Mouse (Mus musculus) MEL (cell line): ENCODE results near the gene Cdc42ep3.
A peak's percentile ranks its signal among the peaks of the same experiment; 100 is the strongest.

ENCODE experiments used
- CTCF ChIP-seq, 3 experiments: IDR thresholded peaks in 2 of 3; conservative IDR thresholded peaks in 1 of 3; 2 replicates each; pipeline ENCODE4 v1.5.1; 2011 to 2012; ENCODE audit warnings: low read length in 3 of 3, low read depth in 2 of 3, mild to moderate bottlenecking in 2 of 3, improper control_type of control experiment in 1 of 3, inconsistent platforms in 1 of 3, mixed read lengths in 1 of 3, moderate library complexity in 1 of 3; ENCODE audit not compliant: control insufficient read depth in 1 of 3, insufficient read depth in 1 of 3, poor library complexity in 1 of 3, severe bottlenecking in 1 of 3
- EP300 ChIP-seq, 2 experiments: IDR thresholded peaks; 2 replicates each; pipeline ENCODE4 v1.6.1; 2011; ENCODE audit warnings: improper control_type of control experiment in 2 of 2, low read length in 2 of 2, low read depth in 1 of 2, mild to moderate bottlenecking in 1 of 2
- POLR2A ChIP-seq, 2 experiments: IDR thresholded peaks; 2 replicates each; pipeline ENCODE4 v1.6.1; 2011 to 2012; ENCODE audit warnings: low read length in 2 of 2, mild to moderate bottlenecking in 2 of 2, control low read depth in 1 of 2, improper control_type of control experiment in 1 of 2, low read depth in 1 of 2, moderate library complexity in 1 of 2; ENCODE audit not compliant: control insufficient read depth in 1 of 2, insufficient read depth in 1 of 2, poor library complexity in 1 of 2
- TAL1 ChIP-seq: IDR thresholded peaks from 2 replicates; pipeline ENCODE4 v1.6.1; 2012; ENCODE audit warnings: mild to moderate bottlenecking, inconsistent platforms, low read length, moderate library complexity, mixed read lengths
- ZKSCAN1 ChIP-seq: IDR thresholded peaks from 2 replicates; pipeline ENCODE4 v1.6.1; 2012; ENCODE audit warnings: low read depth, mild to moderate bottlenecking, inconsistent platforms, low read length, improper control_type of control experiment, moderate library complexity

- no peak for TF ChIP-seq CTCF (IDR thresholded peaks at IDR 0.05 in 2 of 3, conservative IDR thresholded peaks at IDR 0.05 in 1 of 3; ENCODE audit: control insufficient read depth in 1 of 3, insufficient read depth in 1 of 3, low read depth in 2 of 3, low read length in 3 of 3, poor library complexity in 1 of 3, severe bottlenecking in 1 of 3)
- no peak for TF ChIP-seq POLR2A (IDR thresholded peaks at IDR 0.05; ENCODE audit: control insufficient read depth in 1 of 2, insufficient read depth in 1 of 2, low read depth in 1 of 2, low read length in 2 of 2, poor library complexity in 1 of 2)
- peak; percentile 20 to 23; a peak in 1 of 4 replicates for TF ChIP-seq EP300 (IDR thresholded peaks at IDR 0.05; ENCODE audit: low read depth in 1 of 2, low read length in 2 of 2)
- no peak for TF ChIP-seq TAL1
- no peak for TF ChIP-seq ZKSCAN1
These were observed 11.5 kb downstream of the Cdc42ep3 start for GRCm38 (mm10) chr17:79343334-79343946.
